Mouse (Mus musculus) myocyte (in vitro differentiated cells): Measurements from ENCODE around the gene Tmem242. TPM values are rescaled to one million over a fixed set of nuclear protein-coding genes. Genes with fewer than 3 reads are reported as not detected.

Experiments used
- H3K27me3 ChIP-seq: one replicate; pipeline ENCODE4 v1.6.1; 2011; ENCODE audit not compliant: control insufficient read depth, insufficient read depth, insufficient read length
- H3K36me3 ChIP-seq: one replicate; pipeline ENCODE4 v1.6.1; 2011; ENCODE audit not compliant: control insufficient read depth, insufficient read depth
- H3K4me2 ChIP-seq: one replicate; pipeline ENCODE4 v1.6.1; 2011; ENCODE audit warnings: low read depth, control low read depth
- H3K4me3 ChIP-seq: one replicate; pipeline ENCODE4 v1.5.1; 2011; ENCODE audit warnings: mild to moderate bottlenecking, control low read depth, moderate library complexity
- H3K79me2 ChIP-seq: one replicate; pipeline ENCODE4 v1.6.1; 2011; ENCODE audit not compliant: control insufficient read depth, insufficient read depth
- H3ac ChIP-seq: one replicate; pipeline ENCODE4 v1.6.1; 2011; ENCODE audit not compliant: control insufficient read depth, insufficient read length
- CEBPB ChIP-seq: IDR thresholded peaks from 2 replicates; pipeline ENCODE4 v1.6.1; 2011; ENCODE audit warnings: mild to moderate bottlenecking, moderate library complexity; ENCODE audit not compliant: poor library complexity, insufficient read depth, severe bottlenecking
- E2F4 ChIP-seq: IDR thresholded peaks from one replicate; pipeline ENCODE4 v1.6.1; 2011; ENCODE audit warnings: mild to moderate bottlenecking, control low read depth, moderate library complexity; ENCODE audit not compliant: insufficient read depth
- MAX ChIP-seq: IDR thresholded peaks from one replicate; pipeline ENCODE4 v1.6.1; 2011; ENCODE audit warnings: low read depth, mild to moderate bottlenecking, control low read depth
- MYOD1 ChIP-seq, 3 experiments: IDR thresholded peaks; one replicate each; pipeline ENCODE4 v1.6.1; 2011; ENCODE audit warnings: control low read depth in 2 of 3, low read depth in 2 of 3, mild to moderate bottlenecking in 2 of 3, moderate library complexity in 1 of 3; ENCODE audit not compliant: insufficient read length in 2 of 3, control insufficient read depth in 1 of 3
- MYOG ChIP-seq, 3 experiments: IDR thresholded peaks; one replicate each; pipeline ENCODE4 v1.6.1; 2011; ENCODE audit warnings: control low read depth in 2 of 3, low read depth in 2 of 3, mild to moderate bottlenecking in 2 of 3; ENCODE audit not compliant: insufficient read length in 2 of 3, control insufficient read depth in 1 of 3, insufficient read depth in 1 of 3
- POLR2A ChIP-seq: IDR thresholded peaks from one replicate; pipeline ENCODE4 v1.6.1; 2011; ENCODE audit warnings: low read depth, mild to moderate bottlenecking, control low read depth, moderate library complexity; ENCODE audit not compliant: insufficient read length
- POLR2AphosphoS2 ChIP-seq: IDR thresholded peaks from one replicate; pipeline ENCODE4 v1.6.1; 2011; ENCODE audit warnings: low read depth, control low read depth; ENCODE audit not compliant: insufficient read length
- REST ChIP-seq: IDR thresholded peaks from one replicate; pipeline ENCODE4 v1.6.1; 2011; ENCODE audit warnings: mild to moderate bottlenecking, control low read depth, moderate library complexity; ENCODE audit not compliant: insufficient read depth, insufficient read length
- SRF ChIP-seq: IDR thresholded peaks from one replicate; pipeline ENCODE4 v1.6.1; 2011; ENCODE audit warnings: low read depth; ENCODE audit not compliant: control insufficient read depth, insufficient read length
- TCF12 ChIP-seq: IDR thresholded peaks from one replicate; pipeline ENCODE4 v1.6.1; 2011; ENCODE audit warnings: mild to moderate bottlenecking, control low read depth; ENCODE audit not compliant: poor library complexity, insufficient read depth, severe bottlenecking
- TCF3 ChIP-seq: IDR thresholded peaks from one replicate; pipeline ENCODE4 v1.6.1; 2011; ENCODE audit warnings: low read depth, control low read depth; ENCODE audit not compliant: insufficient read length
- USF1 ChIP-seq: IDR thresholded peaks from one replicate; pipeline ENCODE4 v1.6.1; 2011; ENCODE audit warnings: low read depth, mild to moderate bottlenecking, control low read depth, moderate library complexity
- polyA plus RNA-seq: library from polyadenylated mRNA; unstranded; fragments of >200 nt; fragmentation: generic; extraction: Trizol; gene quantifications from one replicate; pipeline ENCODE4 v1.2.1, GENCODE M21; 2012; ENCODE audit warnings: missing spikeins

Gene Tmem242
- polyA plus RNA-seq, 1 experiment: 80.9 TPM

DNA sequence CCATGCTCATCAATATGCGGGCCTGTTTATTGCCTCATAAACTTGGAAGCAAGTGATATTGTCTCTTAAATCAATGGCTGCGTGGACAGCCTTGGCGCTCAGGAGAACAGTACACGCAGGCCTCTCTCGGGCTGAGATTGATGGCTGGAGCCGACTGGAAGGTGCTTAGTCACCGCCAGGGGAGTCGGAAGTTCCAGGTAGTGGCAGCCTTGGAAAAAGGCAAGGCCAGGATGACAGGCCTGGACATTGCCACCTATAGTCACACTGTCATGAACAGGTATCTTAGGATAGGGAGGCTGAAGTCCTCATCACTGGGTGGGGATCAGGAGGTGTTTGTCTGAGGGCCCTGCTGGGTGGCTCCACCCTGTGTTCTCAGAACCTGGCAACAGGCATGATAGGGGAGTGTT lies 74.1 kb downstream of the Tmem242 start:
- no peak for TF ChIP-seq MAX
- no peak for TF ChIP-seq SRF
- TF ChIP-seq POLR2AphosphoS2: no peak
- TF ChIP-seq TCF12: no peak
- TF ChIP-seq REST: no peak
- TF ChIP-seq MYOD1 (IDR thresholded peaks at IDR 0.05; ENCODE audit: control insufficient read depth in 1 of 3, insufficient read length in 2 of 3, low read depth in 2 of 3): no peak
- TF ChIP-seq CEBPB: no peak
- TF ChIP-seq E2F4: no peak
- TF ChIP-seq USF1: no peak
- no peak for TF ChIP-seq MYOG (IDR thresholded peaks at IDR 0.05; ENCODE audit: control insufficient read depth in 1 of 3, insufficient read depth in 1 of 3, insufficient read length in 2 of 3, low read depth in 2 of 3)
- TF ChIP-seq TCF3: no peak
- no peak for TF ChIP-seq POLR2A
- Histone ChIP-seq H3K36me3 (no peaks in the 10 kb centered on the region), H3K79me2 (no peaks in the 10 kb centered on the region), H3K27me3 (peaks cover 32% of the 10 kb centered on the region), H3K4me2 (no peak overlapping the region), H3ac (no peak overlapping the region), H3K4me3 (no peak overlapping the region)

Other genes starting within 250 kb of the Tmem242 start
- gene Ldhal6b, start 21.5 kb downstream of the Tmem242 start, polyA plus RNA-seq: 0.06 TPM
- gene Zdhhc14, start 52.3 kb upstream of the Tmem242 start, polyA plus RNA-seq: 0.86 TPM